Mouse (Mus musculus): Measurements from ENCODE around the gene 4921536K21Rik. TPM values are rescaled to one million over a fixed set of nuclear protein-coding genes. Genes with fewer than 3 reads are reported as not detected.

4921536K21Rik gene
- polyA plus RNA-seq, 1 experiment from 2014 or later = not detected

DNA sequence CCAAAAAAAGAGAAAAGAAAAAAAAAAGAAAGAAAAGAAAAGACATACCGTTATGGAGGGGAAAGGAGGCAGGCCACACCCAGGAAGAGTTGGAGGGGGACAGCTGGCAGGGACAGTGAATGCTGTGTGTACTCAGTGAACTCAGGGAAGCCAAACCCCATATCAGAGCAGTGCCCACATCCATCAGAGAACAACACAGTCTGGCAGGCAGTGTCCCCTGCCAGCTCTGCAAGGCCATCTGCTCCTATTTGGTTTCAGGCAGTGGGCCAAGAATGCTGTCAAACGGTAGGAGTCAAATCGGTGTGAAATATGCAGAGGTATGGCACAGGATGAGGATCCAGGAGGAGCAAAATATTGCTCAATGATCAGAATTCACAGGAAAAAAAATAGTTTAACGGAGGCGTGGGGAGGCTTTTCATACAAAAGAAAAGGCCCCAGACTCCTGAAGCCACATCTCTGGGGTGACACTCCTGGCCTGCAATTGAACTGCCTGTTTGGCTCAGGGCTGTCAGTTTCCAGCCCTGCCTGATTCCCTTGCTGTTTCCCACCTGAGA is 41.3 kb downstream of the 4921536K21Rik start:
- TF ChIP-seq EP300 (IDR thresholded peaks at IDR 0.05; ENCODE audit: low read depth) = no peak
- no peak for TF ChIP-seq CTCF (IDR thresholded peaks at IDR 0.05; ENCODE audit: low read depth)
- H3K27ac ChIP-seq (ENCODE audit: low read depth) = no peak overlapping the region
- no peak for DNase-seq

DNA sequence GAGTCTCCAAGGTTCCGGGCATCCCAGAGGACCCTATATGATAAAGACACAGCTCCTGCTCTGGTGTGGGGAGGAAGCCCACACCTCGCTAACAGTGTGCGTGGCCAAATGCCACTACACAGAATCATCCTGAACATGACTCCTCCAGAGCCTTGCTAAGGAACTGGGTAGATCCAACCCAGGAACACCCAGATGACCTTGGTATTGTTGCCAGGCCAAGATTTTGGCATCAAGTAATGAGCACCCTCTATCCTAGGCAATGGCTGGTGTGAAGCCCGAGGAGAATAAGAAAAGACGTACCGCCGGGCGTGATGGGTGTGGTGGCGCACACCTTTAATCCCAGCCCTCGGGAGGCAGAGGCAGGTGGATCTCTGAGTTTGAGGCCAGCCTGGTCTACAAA is 41.9 kb downstream of the 4921536K21Rik start:
- WGBS (ENCODE audit: insufficient replicate concordance) = 88% methylated on average over 10 of the region's 10 CpGs
- no peaks in the 10 kb centered on the region for H3K27me3 ChIP-seq (ENCODE audit: insufficient read depth, low read length)
- no peak overlapping the region for H3K27ac ChIP-seq (ENCODE audit: low read depth)
- no peaks in the 10 kb centered on the region for H3K36me3 ChIP-seq (replicated peaks; ENCODE audit: insufficient read depth, low read length)
- no peak overlapping the region for H3K4me3 ChIP-seq (ENCODE audit: low read depth, low read length)
- H3K9ac ChIP-seq (replicated peaks) = no peak overlapping the region
- ATAC-seq = no peak
- no peak overlapping the region for H3K4me2 ChIP-seq (ENCODE audit: low read depth, low read length)
- TF ChIP-seq CTCF (IDR thresholded peaks at IDR 0.05; ENCODE audit: low read depth) (no peak), EP300 (IDR thresholded peaks at IDR 0.05; ENCODE audit: low read depth) (no peak)
- DNase-seq = no peak
- no peaks in the 10 kb centered on the region for H3K9me3 ChIP-seq (ENCODE audit: low read length)
- no peaks in the 10 kb centered on the region for H3K4me1 ChIP-seq (ENCODE audit: insufficient read depth)

More for the DNA sequence above, 41.3 kb downstream of the 4921536K21Rik start:
- no peak overlapping the region for H3K9ac ChIP-seq (replicated peaks)
- no peak for ATAC-seq
- H3K4me1 ChIP-seq (ENCODE audit: insufficient read depth) = no peaks in the 10 kb centered on the region
- no peak overlapping the region for H3K4me2 ChIP-seq (ENCODE audit: low read depth, low read length)
- no peaks in the 10 kb centered on the region for H3K27me3 ChIP-seq (ENCODE audit: insufficient read depth, low read length)
- 72% methylated on average over 5 of the region's 5 CpGs for WGBS (ENCODE audit: insufficient replicate concordance)
- no peaks in the 10 kb centered on the region for H3K36me3 ChIP-seq (replicated peaks; ENCODE audit: insufficient read depth, low read length)
- no peak overlapping the region for H3K4me3 ChIP-seq (ENCODE audit: low read depth, low read length)
- H3K9me3 ChIP-seq (ENCODE audit: low read length) = no peaks in the 10 kb centered on the region

DNA sequence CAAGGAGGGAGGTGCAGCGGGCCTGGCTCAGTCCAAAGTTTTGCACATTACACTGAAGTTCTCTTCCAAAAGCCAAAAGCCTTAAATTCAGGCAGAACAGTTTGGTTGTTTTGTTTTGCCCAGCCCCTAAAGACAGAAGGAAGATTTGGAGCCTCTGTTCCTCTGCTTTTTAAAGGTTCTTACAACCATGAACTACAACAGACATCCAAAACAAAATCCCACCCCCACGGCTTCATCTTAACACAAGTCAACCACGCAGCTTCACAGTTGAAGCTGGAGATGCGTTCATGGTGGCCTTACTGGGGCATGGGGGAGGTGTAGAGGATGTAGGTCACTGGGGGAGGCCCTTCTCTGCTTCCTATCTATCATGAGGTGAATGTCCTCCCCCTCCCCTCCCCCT is 43.0 kb downstream of the 4921536K21Rik start:
- 69% methylated on average over 4 of the region's 4 CpGs for WGBS (ENCODE audit: insufficient replicate concordance)
- TF ChIP-seq EP300 (IDR thresholded peaks at IDR 0.05; ENCODE audit: low read depth) (no peak), CTCF (IDR thresholded peaks at IDR 0.05; ENCODE audit: low read depth) (no peak)
- Histone ChIP-seq H3K27me3 (ENCODE audit: insufficient read depth, low read length) (no peaks in the 10 kb centered on the region), H3K9ac (replicated peaks) (no peak overlapping the region), H3K9me3 (ENCODE audit: low read length) (no peaks in the 10 kb centered on the region), H3K36me3 (replicated peaks; ENCODE audit: insufficient read depth, low read length) (no peaks in the 10 kb centered on the region), H3K4me2 (ENCODE audit: low read depth, low read length) (no peak overlapping the region), H3K4me3 (ENCODE audit: low read depth, low read length) (no peak overlapping the region), H3K27ac (ENCODE audit: low read depth) (no peak overlapping the region), H3K4me1 (ENCODE audit: insufficient read depth) (no peaks in the 10 kb centered on the region)
- ATAC-seq (no peak), DNase-seq (no peak)

DNA sequence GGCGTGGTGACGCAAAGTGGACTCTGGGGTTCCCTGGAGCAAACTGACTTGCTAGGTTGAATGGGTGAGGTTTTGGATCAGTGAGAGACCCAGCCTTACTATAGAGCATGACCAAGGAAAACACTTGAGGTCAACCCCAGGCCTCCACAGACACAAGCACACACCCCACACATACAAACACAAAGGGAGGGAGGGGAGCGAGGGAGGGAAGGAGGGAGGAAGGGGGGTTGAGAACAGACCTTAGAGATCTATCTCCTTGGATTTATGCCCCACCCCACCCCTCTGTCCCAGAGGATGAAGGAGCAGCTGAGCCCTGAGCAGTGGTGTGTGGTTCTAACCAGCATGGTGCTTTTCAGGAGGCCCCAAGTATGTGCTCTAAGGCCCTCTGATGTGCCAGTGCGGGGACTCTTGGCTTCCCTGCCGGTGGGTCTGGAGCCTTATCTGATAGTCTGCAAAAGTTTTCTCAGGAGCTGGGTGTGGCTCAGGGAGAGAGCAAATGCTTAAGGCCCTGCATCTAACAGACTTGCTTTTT is 44.1 kb downstream of the 4921536K21Rik start:
- Histone ChIP-seq H3K27me3 (ENCODE audit: insufficient read depth, low read length) (no peaks in the 10 kb centered on the region), H3K36me3 (replicated peaks; ENCODE audit: insufficient read depth, low read length) (no peaks in the 10 kb centered on the region), H3K4me1 (ENCODE audit: insufficient read depth) (no peaks in the 10 kb centered on the region), H3K27ac (ENCODE audit: low read depth) (no peak overlapping the region), H3K9me3 (ENCODE audit: low read length) (no peaks in the 10 kb centered on the region), H3K4me3 (ENCODE audit: low read depth, low read length) (no peak overlapping the region), H3K4me2 (ENCODE audit: low read depth, low read length) (no peak overlapping the region), H3K9ac (replicated peaks) (no peak overlapping the region)
- 50% methylated on average over 5 of the region's 5 CpGs for WGBS (ENCODE audit: insufficient replicate concordance)
- ATAC-seq (no peak), DNase-seq (no peak)
- TF ChIP-seq CTCF (IDR thresholded peaks at IDR 0.05; ENCODE audit: low read depth) = no peak
- TF ChIP-seq EP300 (IDR thresholded peaks at IDR 0.05; ENCODE audit: low read depth) = no peak

DNA sequence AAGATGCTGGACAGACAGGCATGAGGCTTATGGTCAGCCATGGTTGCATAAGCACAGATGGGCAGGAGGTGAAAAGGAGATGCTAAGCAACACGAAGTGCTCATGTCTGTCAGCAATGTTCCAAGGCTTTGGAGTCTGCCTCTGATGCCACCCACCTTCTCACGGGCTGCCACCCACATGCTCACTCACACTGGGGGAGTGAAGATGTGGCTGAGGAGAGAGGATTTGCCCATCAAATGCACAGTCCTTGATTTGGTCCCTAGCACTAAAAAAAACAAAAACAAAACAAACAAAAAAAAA is 44.6 kb downstream of the 4921536K21Rik start:
- ATAC-seq = no peak
- H3K4me2 ChIP-seq (ENCODE audit: low read depth, low read length) = no peak overlapping the region
- H3K9ac ChIP-seq (replicated peaks) = no peak overlapping the region
- no peak for DNase-seq
- 70% methylated on average over 2 of the region's 2 CpGs for WGBS (ENCODE audit: insufficient replicate concordance)
- no peaks in the 10 kb centered on the region for H3K9me3 ChIP-seq (ENCODE audit: low read length)
- no peaks in the 10 kb centered on the region for H3K36me3 ChIP-seq (replicated peaks; ENCODE audit: insufficient read depth, low read length)
- no peak overlapping the region for H3K4me3 ChIP-seq (ENCODE audit: low read depth, low read length)
- H3K4me1 ChIP-seq (ENCODE audit: insufficient read depth) = no peaks in the 10 kb centered on the region
- H3K27ac ChIP-seq (ENCODE audit: low read depth) = no peak overlapping the region
- H3K27me3 ChIP-seq (ENCODE audit: insufficient read depth, low read length) = no peaks in the 10 kb centered on the region
- TF ChIP-seq EP300 (IDR thresholded peaks at IDR 0.05; ENCODE audit: low read depth) (no peak), CTCF (IDR thresholded peaks at IDR 0.05; ENCODE audit: low read depth) (no peak)

DNA sequence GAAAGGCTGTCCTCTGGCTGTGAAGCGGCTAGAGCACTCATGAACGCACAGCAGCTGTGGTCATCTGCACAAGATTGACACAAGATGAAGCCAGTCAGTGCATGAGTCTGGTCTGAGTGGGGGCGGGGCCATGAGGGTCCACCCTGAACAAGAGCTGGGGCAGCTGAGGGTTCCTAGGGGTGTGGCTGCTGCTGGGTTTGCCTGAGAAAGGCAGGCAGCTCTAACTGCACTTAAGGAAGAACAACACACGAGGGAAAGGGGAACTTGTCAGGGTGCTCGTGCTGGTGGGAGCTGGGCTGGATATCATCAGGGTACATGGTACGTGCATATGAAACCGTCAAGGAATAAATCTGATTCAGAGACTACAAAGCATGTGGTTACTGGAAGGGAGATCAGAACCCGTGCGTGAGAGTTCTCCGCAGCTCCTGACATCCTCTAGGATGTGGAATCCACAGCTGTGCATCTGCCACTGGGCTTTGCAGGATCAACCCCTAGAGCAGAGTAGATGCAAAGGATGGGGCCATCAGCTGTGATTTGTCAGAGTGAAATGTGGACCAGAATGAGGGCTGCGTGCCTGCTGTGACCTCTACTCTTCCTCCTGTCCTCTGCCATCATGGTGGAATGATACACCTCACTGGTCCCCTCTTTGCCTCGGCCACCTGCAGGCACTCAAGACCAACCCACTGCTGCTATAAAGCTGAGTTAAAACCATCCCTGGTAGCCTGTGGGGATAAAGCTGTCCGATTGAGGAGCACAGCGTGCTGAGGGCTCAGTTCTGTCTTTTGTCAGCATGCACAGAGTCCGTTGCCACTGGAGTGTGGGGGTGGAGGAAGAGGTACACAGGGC is 45.2 kb downstream of the 4921536K21Rik start:
- no peak for TF ChIP-seq CTCF (IDR thresholded peaks at IDR 0.05; ENCODE audit: low read depth)
- no peak for TF ChIP-seq EP300 (IDR thresholded peaks at IDR 0.05; ENCODE audit: low read depth)
- H3K36me3 ChIP-seq (replicated peaks; ENCODE audit: insufficient read depth, low read length) = no peaks in the 10 kb centered on the region
- no peaks in the 10 kb centered on the region for H3K4me1 ChIP-seq (ENCODE audit: insufficient read depth)
- no peak for ATAC-seq
- no peak overlapping the region for H3K4me2 ChIP-seq (ENCODE audit: low read depth, low read length)
- H3K27ac ChIP-seq (ENCODE audit: low read depth) = no peak overlapping the region
- no peak overlapping the region for H3K9ac ChIP-seq (replicated peaks)
- no peak for DNase-seq
- no peaks in the 10 kb centered on the region for H3K9me3 ChIP-seq (ENCODE audit: low read length)
- WGBS (ENCODE audit: insufficient replicate concordance) = 69% methylated on average over 15 of the region's 15 CpGs
- H3K4me3 ChIP-seq (ENCODE audit: low read depth, low read length) = no peak overlapping the region
- H3K27me3 ChIP-seq (ENCODE audit: insufficient read depth, low read length) = no peaks in the 10 kb centered on the region
